Mouse (Mus musculus) hindbrain, embryonic 16.5 days (tissue): Measurements from ENCODE around the gene Pck2. TPM values are rescaled to one million over a fixed set of nuclear protein-coding genes. Genes with fewer than 3 reads are reported as not detected.

Experiments used
- ATAC-seq: fragments of 200-750 bp; cut with Nextera tagmentation; 2 replicates; pipeline ENCODE4 v1.8.0; 2017; ENCODE audit warnings: moderate TSS enrichment, moderate library complexity
- H3K27ac ChIP-seq: fragments of 300-500 bp; sonication (generic); 2 replicates; pipeline ENCODE4 v1.5.1; 2014; ENCODE audit warnings: low read depth, mild to moderate bottlenecking, control low read depth, low read length, moderate library complexity
- H3K27me3 ChIP-seq: fragments of 300-500 bp; sonication (generic); replicated peaks from 2 replicates; pipeline ENCODE4 v1.6.1; 2014; ENCODE audit warnings: low read length; ENCODE audit not compliant: control insufficient read depth, insufficient read depth
- H3K36me3 ChIP-seq: fragments of 300-500 bp; sonication (generic); 2 replicates; pipeline ENCODE4 v1.6.1; 2014; ENCODE audit warnings: mild to moderate bottlenecking, low read length, moderate library complexity, mixed read lengths; ENCODE audit not compliant: control insufficient read depth, insufficient read depth
- H3K4me1 ChIP-seq: fragments of 300-500 bp; sonication (generic); 2 replicates; pipeline ENCODE4 v1.6.1; 2014; ENCODE audit warnings: low read depth, low read length; ENCODE audit not compliant: control insufficient read depth, insufficient read depth
- H3K4me2 ChIP-seq: fragments of 300-500 bp; sonication (generic); 2 replicates; pipeline ENCODE4 v1.6.1; 2014; ENCODE audit warnings: mild to moderate bottlenecking, low read length, control low read depth, moderate library complexity
- H3K4me3 ChIP-seq: fragments of 300-500 bp; sonication (generic); 2 replicates; pipeline ENCODE4 v1.5.1; 2014; ENCODE audit warnings: mild to moderate bottlenecking, low read length, control low read depth, moderate library complexity
- H3K9ac ChIP-seq: fragments of 300-500 bp; sonication (generic); 2 replicates; pipeline ENCODE4 v1.6.1; 2014; ENCODE audit warnings: low read depth, mild to moderate bottlenecking, control low read depth, low read length, moderate library complexity
- H3K9me3 ChIP-seq: fragments of 300-500 bp; sonication (generic); 2 replicates; pipeline ENCODE4 v1.6.1; 2014; ENCODE audit warnings: mild to moderate bottlenecking, low read length, moderate library complexity; ENCODE audit not compliant: control insufficient read depth
- WGBS: fragments of 180-500 bp; shearing (Covaris S2); extraction: QIAGEN DNeasy Blood & Tissue Kit; methylation state at CpG from one replicate; pipeline ENCODE4 v1.1.7; 2014; 5-methylcytosine and 5-hydroxymethylcytosine counted together
- polyA plus RNA-seq: library from polyadenylated mRNA; unstranded; fragments of >200 nt; fragmentation: Nextera tagmentation; extraction: Ambion mirVana; gene quantifications from 2 replicates; pipeline ENCODE4 v1.2.1, GENCODE M21; 2015

Gene Pck2
- polyA plus RNA-seq: 29.3 and 32.4 TPM in 2 replicates

- Histone ChIP-seq H3K27me3 (no peaks in the 10 kb centered on the region), H3K4me1 (peaks cover 15% of the 10 kb centered on the region), H3K9ac (peak within 1 kb of the TSS; percentile 82), H3K36me3 (peaks cover 10% of the 10 kb centered on the region), H3K4me3 (peak within 1 kb of the TSS; percentile 61), H3K4me2 (peak within 1 kb of the TSS; percentile 87), H3K9me3 (no peaks in the 10 kb centered on the region), H3K27ac (peak within 1 kb of the TSS; percentile 88)
- ATAC-seq: peak; percentile 90
- 0% methylated on average over 31 of the region's 32 CpGs for WGBS
Observed at GRCm38 (mm10) chr14:55540067-55540786, at the start of gene Pck2. TSS of gene Pck2 (plus strand) at chr14:55540266.

GRCm38 (mm10) chr14:55490361-55491201 is 49.5 kb upstream of the Pck2 start, which contains the start of gene Carmil3:
TSS of gene Carmil3 (plus strand) at chr14:55490651.
- no peaks in the 10 kb centered on the region; the same call in 1 of the 2 replicates for H3K36me3 ChIP-seq
- WGBS: 1% methylated on average over 57 of the region's 68 CpGs
- no peaks in the 10 kb centered on the region for H3K9me3 ChIP-seq
- H3K27me3 ChIP-seq: no peaks in the 10 kb centered on the region
- H3K4me2 ChIP-seq: peak within 1 kb of the TSS; percentile 84
- peak; percentile 93 for ATAC-seq
- peaks cover 14% of the 10 kb centered on the region for H3K4me1 ChIP-seq
- peak within 1 kb of the TSS; percentile 97 for H3K27ac ChIP-seq
- peak within 1 kb of the TSS; percentile 90 for H3K4me3 ChIP-seq
- H3K9ac ChIP-seq: peak within 1 kb of the TSS; percentile 93

- H3K36me3 ChIP-seq: peaks cover 4% of the 10 kb centered on the region; the same call in 1 of the 2 replicates
- no peaks in the 10 kb centered on the region for H3K27me3 ChIP-seq
- peak overlapping the region; percentile 93 for H3K9ac ChIP-seq
- H3K4me2 ChIP-seq: peak overlapping the region; percentile 84
- no peaks in the 10 kb centered on the region for H3K9me3 ChIP-seq
- under 1% methylated on average over 23 of the region's 30 CpGs for WGBS
- peak overlapping the region; percentile 90 for H3K4me3 ChIP-seq
- ATAC-seq: peak; percentile 69
- peaks cover 14% of the 10 kb centered on the region for H3K4me1 ChIP-seq
- peak overlapping the region; percentile 97 for H3K27ac ChIP-seq
Observed at GRCm38 (mm10) chr14:55491291-55491833, 48.7 kb upstream of the Pck2 start.

- Histone ChIP-seq H3K4me1 (peaks cover 14% of the 10 kb centered on the region), H3K27ac (no peak overlapping the region), H3K36me3 (peaks cover 4% of the 10 kb centered on the region; the same call in 1 of the 2 replicates), H3K27me3 (no peaks in the 10 kb centered on the region), H3K9me3 (no peaks in the 10 kb centered on the region), H3K9ac (no peak overlapping the region; the same call in 1 of the 2 replicates), H3K4me2 (peak overlapping the region; percentile 84), H3K4me3 (peak overlapping the region; percentile 90)
- WGBS: 30% methylated on average over 3 of the region's 3 CpGs
- ATAC-seq: no peak
Observed at GRCm38 (mm10) chr14:55492103-55492502, 48.0 kb upstream of the Pck2 start.

- Histone ChIP-seq H3K4me3 (no peak overlapping the region), H3K9me3 (no peaks in the 10 kb centered on the region), H3K27me3 (no peaks in the 10 kb centered on the region), H3K4me1 (peaks cover 11% of the 10 kb centered on the region), H3K9ac (no peak overlapping the region), H3K36me3 (peaks cover 23% of the 10 kb centered on the region), H3K27ac (no peak overlapping the region), H3K4me2 (no peak overlapping the region)
- ATAC-seq: no peak
- WGBS: 70% methylated on average over 17 of the region's 20 CpGs
Observed at GRCm38 (mm10) chr14:55495509-55496240, 44.4 kb upstream of the Pck2 start.

- H3K27me3 ChIP-seq: no peaks in the 10 kb centered on the region
- ATAC-seq: peak; percentile 28; the same call in 1 of the 2 replicates
- H3K36me3 ChIP-seq: peaks cover 26% of the 10 kb centered on the region
- peaks cover 7% of the 10 kb centered on the region for H3K4me1 ChIP-seq
- H3K9me3 ChIP-seq: no peaks in the 10 kb centered on the region
- H3K9ac ChIP-seq: no peak overlapping the region
- H3K4me2 ChIP-seq: no peak overlapping the region
- WGBS: 78% methylated on average over 15 of the region's 16 CpGs
- no peak overlapping the region for H3K4me3 ChIP-seq
- H3K27ac ChIP-seq: no peak overlapping the region
Observed at GRCm38 (mm10) chr14:55496761-55497448, 43.2 kb upstream of the Pck2 start.

GRCm38 (mm10) chr14:55497449-55497821 is 42.6 kb upstream of the Pck2 start:
- no peak overlapping the region for H3K4me3 ChIP-seq
- H3K9me3 ChIP-seq: no peaks in the 10 kb centered on the region
- H3K27ac ChIP-seq: no peak overlapping the region
- no peaks in the 10 kb centered on the region for H3K27me3 ChIP-seq
- peaks cover 31% of the 10 kb centered on the region for H3K36me3 ChIP-seq
- ATAC-seq: peak; percentile 62
- H3K9ac ChIP-seq: peak overlapping the region; percentile 46; the same call in 1 of the 2 replicates
- peaks cover 3% of the 10 kb centered on the region for H3K4me1 ChIP-seq
- 32% methylated on average over 6 of the region's 6 CpGs for WGBS
- no peak overlapping the region for H3K4me2 ChIP-seq

- Histone ChIP-seq H3K4me3 (no peak overlapping the region), H3K36me3 (peaks cover 15% of the 10 kb centered on the region), H3K4me2 (no peak overlapping the region), H3K27ac (no peak overlapping the region), H3K9me3 (no peaks in the 10 kb centered on the region), H3K9ac (no peak overlapping the region), H3K4me1 (peaks cover under 1% of the 10 kb centered on the region; the same call in 1 of the 2 replicates), H3K27me3 (no peaks in the 10 kb centered on the region)
- WGBS: 87% methylated on average over 9 of the region's 9 CpGs
- no peak for ATAC-seq
Observed at GRCm38 (mm10) chr14:55505612-55506011, 34.5 kb upstream of the Pck2 start.
